Mouse (Mus musculus): Measurements from ENCODE around the gene Enox1. TPM values are rescaled to one million over a fixed set of nuclear protein-coding genes. Genes with fewer than 3 reads are reported as not detected.

Gene Enox1
- polyA plus RNA-seq, 2 experiments = 13.5 to 15.6 TPM

- ATAC-seq (ENCODE audit: low FRiP score, low read depth) = no peak
- H3K4me1 ChIP-seq (ENCODE audit: control insufficient read depth, insufficient read depth, low read length) = peaks cover 9% of the 10 kb centered on the region
- no peak for DNase-seq (ENCODE audit: low spot score)
- 82% methylated on average over 2 of the region's 2 CpGs for WGBS
- no peak overlapping the region for H3K4me2 ChIP-seq (replicated peaks; ENCODE audit: low read depth, low read length, severe bottlenecking)
- no peaks in the 10 kb centered on the region for H3K27me3 ChIP-seq (ENCODE audit: control insufficient read depth, insufficient read depth, low read length)
- no peaks in the 10 kb centered on the region for H3K9me3 ChIP-seq (ENCODE audit: control insufficient read depth, low read length)
- H3K9ac ChIP-seq (ENCODE audit: low read depth, low read length, severe bottlenecking) = no peak overlapping the region
- no peaks in the 10 kb centered on the region for H3K36me3 ChIP-seq (ENCODE audit: control insufficient read depth, insufficient read depth, low read length)
- no peak overlapping the region for H3K27ac ChIP-seq (replicated peaks; ENCODE audit: low read depth, low read length)
- H3K4me3 ChIP-seq (replicated peaks; ENCODE audit: low read length) = no peak overlapping the region
- no peak for TF ChIP-seq POLR2A (IDR thresholded peaks at IDR 0.05; ENCODE audit: borderline replicate concordance, extremely low read depth, insufficient read depth, insufficient read length)
These were observed 444.9 kb downstream of the Enox1 start for GRCm38 (mm10) chr14:77601446-77601845.

DNA sequence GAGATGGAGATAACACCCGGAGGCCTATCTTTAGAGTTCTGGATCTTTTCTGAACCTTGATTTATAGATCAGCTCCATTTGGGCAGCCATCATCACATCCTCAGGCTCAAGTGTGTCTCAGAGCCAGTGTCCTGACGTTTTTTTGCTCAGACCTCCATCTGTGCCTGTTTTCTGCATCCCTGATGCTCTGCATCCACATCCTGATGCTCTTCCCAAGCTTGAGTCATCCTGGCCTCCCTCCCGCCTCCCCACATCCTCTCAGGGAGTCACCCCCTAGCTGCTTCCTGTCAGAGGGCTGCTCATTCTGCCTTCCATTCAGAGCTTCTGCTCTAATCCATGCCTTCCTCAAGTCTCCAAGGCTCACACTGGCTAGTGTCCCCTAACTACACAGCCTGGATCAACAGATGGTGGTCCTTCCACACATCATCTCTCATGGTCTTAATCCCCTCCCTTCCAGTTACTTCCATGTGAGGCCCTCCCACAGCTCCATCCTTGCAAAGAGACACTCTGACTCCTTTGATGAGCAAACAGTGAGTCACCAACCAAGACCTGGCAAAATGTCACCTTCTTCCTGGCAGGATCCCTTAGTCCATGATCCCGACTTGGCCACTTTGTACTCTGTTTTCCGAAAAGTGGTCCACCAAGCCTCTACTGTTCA is 451.7 kb downstream of the Enox1 start:
- Histone ChIP-seq H3K9ac (ENCODE audit: low read depth, low read length, severe bottlenecking) (no peak overlapping the region), H3K36me3 (ENCODE audit: control insufficient read depth, insufficient read depth, low read length) (no peaks in the 10 kb centered on the region), H3K27ac (replicated peaks; ENCODE audit: low read depth, low read length) (no peak overlapping the region), H3K9me3 (ENCODE audit: control insufficient read depth, low read length) (no peaks in the 10 kb centered on the region), H3K4me3 (replicated peaks; ENCODE audit: low read length) (no peak overlapping the region), H3K4me1 (ENCODE audit: control insufficient read depth, insufficient read depth, low read length) (no peaks in the 10 kb centered on the region), H3K27me3 (ENCODE audit: control insufficient read depth, insufficient read depth, low read length) (no peaks in the 10 kb centered on the region), H3K4me2 (replicated peaks; ENCODE audit: low read depth, low read length, severe bottlenecking) (no peak overlapping the region)
- WGBS = 83% methylated on average over 5 of the region's 5 CpGs
- DNase-seq (ENCODE audit: low spot score) (no peak), ATAC-seq (ENCODE audit: low FRiP score, low read depth) (no peak)
- no peak for TF ChIP-seq POLR2A (IDR thresholded peaks at IDR 0.05; ENCODE audit: borderline replicate concordance, extremely low read depth, insufficient read depth, insufficient read length)

DNA sequence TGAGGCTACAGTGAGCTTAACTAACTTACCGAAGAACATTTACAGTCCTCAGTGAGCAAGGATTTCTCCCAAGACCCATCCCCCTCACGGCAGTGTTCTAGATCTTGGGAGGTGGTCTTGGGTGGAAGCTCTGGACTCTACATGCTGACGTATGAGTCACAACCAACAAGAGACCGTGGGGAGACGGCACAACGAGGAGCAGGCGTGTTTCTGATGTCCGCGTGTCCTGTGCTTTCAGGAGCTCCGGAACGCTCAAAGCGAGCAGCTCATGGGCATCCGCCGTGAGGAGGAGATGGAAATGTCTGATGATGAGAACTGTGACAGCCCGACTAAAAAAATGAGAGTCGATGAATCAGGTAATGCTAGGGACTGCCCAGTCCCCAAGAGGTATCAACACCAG is 458.6 kb downstream of the Enox1 start:
- Histone ChIP-seq H3K27ac (replicated peaks; ENCODE audit: low read depth, low read length) (no peak overlapping the region), H3K4me2 (replicated peaks; ENCODE audit: low read depth, low read length, severe bottlenecking) (no peak overlapping the region), H3K9me3 (ENCODE audit: control insufficient read depth, low read length) (no peaks in the 10 kb centered on the region), H3K27me3 (ENCODE audit: control insufficient read depth, insufficient read depth, low read length) (no peaks in the 10 kb centered on the region), H3K36me3 (ENCODE audit: control insufficient read depth, insufficient read depth, low read length) (no peaks in the 10 kb centered on the region), H3K4me3 (replicated peaks; ENCODE audit: low read length) (no peak overlapping the region), H3K4me1 (ENCODE audit: control insufficient read depth, insufficient read depth, low read length) (peaks cover 21% of the 10 kb centered on the region), H3K9ac (ENCODE audit: low read depth, low read length, severe bottlenecking) (no peak overlapping the region)
- no peak for DNase-seq (ENCODE audit: low spot score)
- 90% methylated on average over 16 of the region's 16 CpGs for WGBS
- no peak for ATAC-seq (ENCODE audit: low FRiP score, low read depth)
- no peak for TF ChIP-seq POLR2A (IDR thresholded peaks at IDR 0.05; ENCODE audit: borderline replicate concordance, extremely low read depth, insufficient read depth, insufficient read length)

DNA sequence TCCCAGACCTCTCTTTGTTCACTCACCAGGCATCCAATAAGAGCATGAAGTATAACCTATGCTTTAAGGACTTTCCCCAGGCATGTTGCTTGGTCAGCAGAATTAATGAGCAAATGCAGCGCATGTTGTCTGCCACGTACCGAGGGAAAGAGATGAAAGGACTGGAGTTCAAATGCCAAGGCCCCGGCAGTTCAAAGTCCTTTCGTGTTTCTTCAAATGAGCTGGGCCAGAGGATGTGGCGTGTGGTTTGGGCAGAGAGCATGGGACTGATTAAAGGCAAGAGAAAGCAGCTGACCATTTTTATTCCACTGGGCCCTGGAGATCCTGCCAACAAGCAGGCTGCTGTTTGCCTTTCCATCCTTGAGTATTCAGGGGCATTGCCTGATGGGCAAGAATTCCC is 460.7 kb downstream of the Enox1 start:
- 15% methylated on average over 6 of the region's 6 CpGs for WGBS
- no peak for TF ChIP-seq POLR2A (IDR thresholded peaks at IDR 0.05; ENCODE audit: borderline replicate concordance, extremely low read depth, insufficient read depth, insufficient read length)
- Histone ChIP-seq H3K4me3 (replicated peaks; ENCODE audit: low read length) (no peak overlapping the region), H3K4me1 (ENCODE audit: control insufficient read depth, insufficient read depth, low read length) (peaks cover 24% of the 10 kb centered on the region), H3K27ac (replicated peaks; ENCODE audit: low read depth, low read length) (no peak overlapping the region; the same call in 1 of the 2 replicates), H3K9ac (ENCODE audit: low read depth, low read length, severe bottlenecking) (no peak overlapping the region), H3K36me3 (ENCODE audit: control insufficient read depth, insufficient read depth, low read length) (no peaks in the 10 kb centered on the region), H3K4me2 (replicated peaks; ENCODE audit: low read depth, low read length, severe bottlenecking) (no peak overlapping the region), H3K27me3 (ENCODE audit: control insufficient read depth, insufficient read depth, low read length) (no peaks in the 10 kb centered on the region), H3K9me3 (ENCODE audit: control insufficient read depth, low read length) (no peaks in the 10 kb centered on the region)
- DNase-seq (ENCODE audit: low spot score) = no peak
- ATAC-seq (ENCODE audit: low FRiP score, low read depth) = no peak

GRCm38 (mm10) chr14:77618131-77618805 is 461.7 kb downstream of the Enox1 start:
- no peak for TF ChIP-seq POLR2A (IDR thresholded peaks at IDR 0.05; ENCODE audit: borderline replicate concordance, extremely low read depth, insufficient read depth, insufficient read length)
- WGBS = 52% methylated on average over 13 of the region's 13 CpGs
- Histone ChIP-seq H3K36me3 (ENCODE audit: control insufficient read depth, insufficient read depth, low read length) (no peaks in the 10 kb centered on the region), H3K9me3 (ENCODE audit: control insufficient read depth, low read length) (no peaks in the 10 kb centered on the region), H3K27me3 (ENCODE audit: control insufficient read depth, insufficient read depth, low read length) (no peaks in the 10 kb centered on the region), H3K4me1 (ENCODE audit: control insufficient read depth, insufficient read depth, low read length) (peaks cover 24% of the 10 kb centered on the region), H3K9ac (ENCODE audit: low read depth, low read length, severe bottlenecking) (no peak overlapping the region), H3K4me2 (replicated peaks; ENCODE audit: low read depth, low read length, severe bottlenecking) (no peak overlapping the region), H3K27ac (replicated peaks; ENCODE audit: low read depth, low read length) (peak overlapping the region; percentile 44), H3K4me3 (replicated peaks; ENCODE audit: low read length) (no peak overlapping the region)
- no peak for ATAC-seq (ENCODE audit: low FRiP score, low read depth)
- no peak for DNase-seq (ENCODE audit: low spot score)
